Mouse (Mus musculus) C2C12 (cell line): ENCODE measurements around the gene Vcpkmt.

Experiments used
- CEBPB ChIP-seq: IDR thresholded peaks from one replicate; pipeline ENCODE4 v1.6.1; 2011; ENCODE audit warnings: low read depth, mild to moderate bottlenecking, control low read depth, moderate library complexity
- CTCF ChIP-seq: IDR thresholded peaks from one replicate; pipeline ENCODE4 v1.5.1; 2011; ENCODE audit not compliant: control insufficient read depth, insufficient read depth, insufficient read length
- MAX ChIP-seq: IDR thresholded peaks from one replicate; pipeline ENCODE4 v1.6.1; 2011; ENCODE audit warnings: mild to moderate bottlenecking, control low read depth
- MYOG ChIP-seq: IDR thresholded peaks from one replicate; pipeline ENCODE4 v1.6.1; 2011; ENCODE audit not compliant: control insufficient read depth, insufficient read length; ENCODE audit errors: extremely low read depth
- USF1 ChIP-seq: IDR thresholded peaks from one replicate; pipeline ENCODE4 v1.6.1; 2011; ENCODE audit warnings: low read depth, mild to moderate bottlenecking, control low read depth, moderate library complexity

DNA sequence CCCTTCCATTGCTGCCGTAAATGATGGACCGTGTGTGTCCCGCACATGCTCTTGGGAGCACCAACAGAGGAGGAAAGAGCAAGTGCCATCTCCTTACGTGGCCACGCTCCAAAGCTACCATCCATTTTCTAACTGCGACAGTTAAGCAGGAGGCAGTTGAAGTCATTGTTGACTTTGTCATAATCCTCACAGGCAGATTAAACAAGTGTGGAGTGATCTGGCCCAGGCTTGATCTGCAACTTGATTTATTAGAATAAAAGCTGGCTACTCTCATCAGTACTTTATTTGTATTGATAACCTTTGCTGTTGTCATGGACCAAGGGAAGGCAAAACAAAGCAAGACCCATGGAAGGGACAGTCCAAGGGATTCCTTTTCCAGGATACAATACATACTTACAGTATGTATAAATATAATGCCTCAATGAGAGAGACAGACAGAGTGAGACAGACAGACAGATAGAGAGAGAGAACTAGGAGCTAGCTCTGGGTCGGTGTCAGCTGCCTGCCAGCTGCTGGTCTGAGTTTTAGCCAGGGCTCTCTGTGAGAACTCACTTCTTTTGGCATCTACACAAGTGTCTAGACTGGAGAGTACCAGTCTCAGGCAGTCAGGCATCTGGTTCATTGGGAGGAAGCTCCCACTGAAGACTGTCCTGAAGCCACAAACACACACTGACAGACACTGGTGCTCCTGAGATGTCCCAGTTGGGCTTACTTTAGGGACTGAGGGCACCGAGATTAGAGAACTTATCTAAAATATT, 54.4 kb downstream of the Vcpkmt start:
- TF ChIP-seq CTCF (no peak), USF1 (no peak), MAX (no peak), MYOG (no peak), CEBPB (no peak)
